Mouse (Mus musculus) lung, postnatal 0 days (tissue): ENCODE results near the gene Pomgnt2. TPM values are rescaled to one million over a fixed set of nuclear protein-coding genes. Genes with fewer than 3 reads are reported as not detected.

Experiments used
- ATAC-seq: fragments of 200-750 bp; cut with Nextera tagmentation; 2 replicates; pipeline ENCODE4 v1.8.0; 2017; ENCODE audit warnings: moderate library complexity
- DNase-seq: peaks from one replicate; pipeline ENCODE4 v3.0.0-alpha.2; 2016; ENCODE audit warnings: low spot score
- H3K27ac ChIP-seq: fragments of 300-500 bp; sonication (generic); 2 replicates; pipeline ENCODE4 v1.5.1; 2014; ENCODE audit warnings: antibody characterized with exemption, mild to moderate bottlenecking, low read length, mixed read lengths
- H3K27me3 ChIP-seq: fragments of 300-500 bp; sonication (generic); replicated peaks from 2 replicates; pipeline ENCODE4 v1.6.1; 2014; ENCODE audit warnings: low read length, mixed read lengths; ENCODE audit not compliant: insufficient read depth
- H3K36me3 ChIP-seq: fragments of 300-500 bp; sonication (generic); 2 replicates; pipeline ENCODE4 v1.6.1; 2014; ENCODE audit warnings: low read length, mixed read lengths; ENCODE audit not compliant: insufficient read depth
- H3K4me1 ChIP-seq: fragments of 300-500 bp; sonication (generic); 2 replicates; pipeline ENCODE4 v1.6.1; 2014; ENCODE audit warnings: antibody characterized with exemption, low read depth, low read length, mixed read lengths; ENCODE audit not compliant: insufficient read depth
- H3K4me2 ChIP-seq: fragments of 300-500 bp; sonication (generic); replicated peaks from 2 replicates; pipeline ENCODE4 v1.6.1; 2014; ENCODE audit warnings: low read depth, mild to moderate bottlenecking, low read length, moderate library complexity, mixed read lengths
- H3K4me3 ChIP-seq: fragments of 300-500 bp; sonication (generic); 2 replicates; pipeline ENCODE4 v1.5.1; 2014; ENCODE audit warnings: low read depth, low read length
- H3K9ac ChIP-seq: fragments of 300-500 bp; sonication (generic); replicated peaks from 2 replicates; pipeline ENCODE4 v1.6.1; 2014; ENCODE audit warnings: low read depth, mild to moderate bottlenecking
- H3K9me3 ChIP-seq: fragments of 300-500 bp; sonication (generic); 2 replicates; pipeline ENCODE4 v1.6.1; 2016; ENCODE audit warnings: low read length, mixed read lengths
- CTCF ChIP-seq: IDR thresholded peaks from 2 replicates; pipeline ENCODE4 v1.5.1; 2016; ENCODE audit warnings: antibody characterized with exemption, mild to moderate bottlenecking
- EP300 ChIP-seq: IDR thresholded peaks from 2 replicates; pipeline ENCODE4 v1.6.1; 2016; ENCODE audit warnings: antibody characterized with exemption, mild to moderate bottlenecking, control low read depth
- WGBS: fragments of 180-500 bp; shearing (Covaris S2); extraction: QIAGEN DNeasy Blood & Tissue Kit; methylation state at CpG from one replicate; pipeline ENCODE4 v1.1.7; 2014; 5-methylcytosine and 5-hydroxymethylcytosine counted together
- polyA plus RNA-seq: library from polyadenylated mRNA; unstranded; fragments of >200 nt; fragmentation: Nextera tagmentation; extraction: Ambion mirVana; gene quantifications from 2 replicates; pipeline ENCODE4 v1.2.1, GENCODE M21; 2015

Gene Pomgnt2
- polyA plus RNA-seq, 1 experiment from 2014 or later = 4.3 TPM

DNA sequence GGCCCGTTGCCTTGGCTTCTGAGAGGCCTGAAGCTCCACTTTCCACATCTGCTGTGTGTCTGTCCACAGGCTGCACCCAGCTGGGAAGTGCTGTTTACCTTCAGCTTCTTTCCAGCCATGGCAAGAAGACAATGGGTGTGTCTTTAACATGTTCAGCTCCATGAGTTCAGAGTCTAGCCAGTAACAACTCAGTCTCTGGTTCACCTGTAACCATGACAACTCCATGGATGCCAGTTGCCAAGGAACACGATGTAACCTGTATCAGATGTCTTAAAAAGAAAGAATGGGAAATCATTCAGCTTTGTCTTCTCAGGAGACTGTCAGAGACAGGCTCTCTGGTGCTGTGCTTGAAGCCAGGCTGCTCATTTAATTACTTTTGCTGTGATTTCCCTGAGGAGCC, 12.0 kb upstream of the Pomgnt2 start:
- no peak for ATAC-seq
- no peak for TF ChIP-seq EP300
- TF ChIP-seq CTCF = no peak
- H3K9me3 ChIP-seq = no peaks in the 10 kb centered on the region
- no peaks in the 10 kb centered on the region for H3K36me3 ChIP-seq
- H3K27me3 ChIP-seq = no peaks in the 10 kb centered on the region
- H3K4me2 ChIP-seq = no peak overlapping the region
- no peak overlapping the region for H3K9ac ChIP-seq
- no peak overlapping the region for H3K4me3 ChIP-seq
- 54% methylated on average over 2 of the region's 2 CpGs for WGBS
- DNase-seq = no peak
- H3K4me1 ChIP-seq = no peaks in the 10 kb centered on the region
- H3K27ac ChIP-seq = no peak overlapping the region

DNA sequence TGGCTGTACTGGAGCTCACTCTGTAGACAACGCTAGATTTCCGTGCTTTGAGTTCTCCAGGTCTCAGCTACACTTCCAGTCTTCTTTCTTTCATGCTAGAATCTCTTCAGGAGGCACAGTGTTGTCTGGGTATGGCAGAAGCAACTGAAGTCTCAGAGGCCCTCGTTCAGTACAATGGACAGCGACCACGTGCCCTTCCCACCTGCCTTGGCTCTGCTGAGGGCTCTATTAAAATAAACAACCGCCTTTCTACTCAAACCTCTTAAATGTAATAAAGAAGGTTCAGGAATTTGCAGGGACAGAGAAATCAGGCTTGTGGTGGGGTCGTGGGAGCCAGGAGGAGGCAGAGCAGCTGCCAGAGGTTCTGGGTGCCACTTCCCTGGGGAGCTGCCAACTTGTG, 9.7 kb upstream of the Pomgnt2 start:
- no peak overlapping the region for H3K27ac ChIP-seq

DNA sequence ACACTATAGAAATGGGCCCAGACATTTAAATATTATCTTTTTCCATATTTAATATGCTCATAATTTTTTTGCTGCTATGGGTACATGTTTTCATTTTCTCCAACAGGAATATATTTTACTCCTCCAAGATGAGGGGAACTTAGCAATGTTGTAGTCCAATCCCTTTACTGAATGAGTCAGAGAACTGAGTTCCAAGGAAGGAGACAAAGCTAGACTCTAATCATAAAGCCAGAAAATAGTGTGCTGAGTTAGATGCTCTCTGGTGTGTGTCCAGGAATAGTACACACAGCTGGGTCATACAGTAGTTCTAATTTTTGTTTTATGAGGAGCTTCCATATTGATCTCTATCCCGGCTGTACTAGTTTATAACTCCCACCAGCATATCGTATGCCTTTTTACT, 9.3 kb upstream of the Pomgnt2 start:
- H3K36me3 ChIP-seq = no peaks in the 10 kb centered on the region
- no peak overlapping the region for H3K4me2 ChIP-seq
- H3K4me1 ChIP-seq = no peaks in the 10 kb centered on the region
- 90% methylated on average over 2 of the region's 2 CpGs for WGBS
- H3K4me3 ChIP-seq = no peak overlapping the region
- ATAC-seq (no peak), DNase-seq (no peak)
- no peak for TF ChIP-seq EP300
- TF ChIP-seq CTCF = no peak
- H3K9ac ChIP-seq = no peak overlapping the region
- H3K9me3 ChIP-seq = no peaks in the 10 kb centered on the region
- H3K27me3 ChIP-seq = no peaks in the 10 kb centered on the region
- no peak overlapping the region for H3K27ac ChIP-seq

More for the DNA sequence above, 9.7 kb upstream of the Pomgnt2 start:
- TF ChIP-seq CTCF (no peak), EP300 (no peak)
- H3K27me3 ChIP-seq = no peaks in the 10 kb centered on the region
- 6% methylated on average over 7 of the region's 7 CpGs for WGBS
- ATAC-seq = peak; percentile 50; the same call in 1 of the 2 replicates
- H3K9me3 ChIP-seq = no peaks in the 10 kb centered on the region
- H3K4me2 ChIP-seq = no peak overlapping the region
- H3K36me3 ChIP-seq = no peaks in the 10 kb centered on the region
- peak; percentile 66 for DNase-seq
- no peak overlapping the region for H3K4me3 ChIP-seq
- H3K4me1 ChIP-seq = no peaks in the 10 kb centered on the region
- no peak overlapping the region for H3K9ac ChIP-seq

DNA sequence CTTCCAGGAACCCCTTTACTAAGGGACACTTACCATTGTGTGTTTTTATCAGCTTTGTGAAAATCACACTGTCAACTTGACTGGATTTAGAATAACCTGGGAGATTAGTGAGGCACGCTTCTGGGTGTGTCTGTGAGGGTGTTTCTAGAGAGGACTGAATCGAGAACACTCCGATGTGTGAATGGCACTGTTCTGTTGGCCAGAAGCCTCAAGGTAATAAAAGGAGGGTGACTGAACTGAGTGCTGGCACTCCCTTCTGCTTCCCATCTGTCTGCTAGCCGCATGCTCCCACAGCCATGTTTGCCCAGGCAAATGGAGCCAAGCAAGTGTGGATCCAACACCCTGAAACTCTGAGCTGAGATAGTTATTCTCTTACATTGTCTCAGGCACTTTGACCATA, 1.1 kb upstream of the Pomgnt2 start:
- Histone ChIP-seq H3K36me3 (no peaks in the 10 kb centered on the region), H3K9me3 (no peaks in the 10 kb centered on the region), H3K27me3 (no peaks in the 10 kb centered on the region), H3K27ac (no peak overlapping the region), H3K4me3 (no peak overlapping the region), H3K4me1 (no peaks in the 10 kb centered on the region), H3K4me2 (no peak overlapping the region), H3K9ac (no peak overlapping the region)
- DNase-seq (no peak), ATAC-seq (no peak)
- WGBS = 81% methylated on average over 4 of the region's 4 CpGs
- TF ChIP-seq EP300 (no peak), CTCF (no peak)

DNA sequence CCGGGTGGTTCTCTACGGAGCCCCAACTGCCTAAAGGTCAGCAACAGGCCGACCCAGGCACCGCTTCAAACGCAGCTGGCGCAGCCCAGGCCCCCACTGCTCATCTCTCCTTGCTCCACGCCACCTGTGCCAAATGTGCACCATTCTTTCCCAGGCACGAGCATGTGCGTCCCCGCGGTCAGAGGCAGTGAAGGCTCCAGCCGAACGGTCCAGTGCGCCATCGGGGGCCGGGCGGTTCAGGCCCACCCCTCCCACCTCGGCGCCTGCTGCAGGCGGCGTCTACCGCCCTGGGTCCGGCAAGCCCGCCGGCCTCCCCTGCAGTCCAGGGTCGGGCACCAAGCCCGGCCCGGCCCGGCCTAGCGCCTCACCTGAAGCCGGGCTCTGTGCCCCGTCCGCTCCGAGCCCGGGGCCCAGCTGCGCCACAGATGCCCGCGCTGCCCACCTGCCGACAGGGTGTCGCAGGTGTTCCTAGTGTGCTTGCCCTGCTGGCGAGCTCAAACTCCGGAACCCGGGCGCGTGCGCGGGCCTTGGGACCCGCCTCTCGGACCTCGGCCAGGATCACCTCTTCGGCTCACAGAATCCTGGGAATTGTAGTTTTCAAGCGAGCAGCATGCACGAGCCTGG, 1.3 kb downstream of the Pomgnt2 start:
- under 1% methylated on average over 44 of the region's 53 CpGs for WGBS
- Histone ChIP-seq H3K4me1 (no peaks in the 10 kb centered on the region), H3K27ac (no peak overlapping the region), H3K9me3 (no peaks in the 10 kb centered on the region), H3K27me3 (no peaks in the 10 kb centered on the region), H3K4me3 (peak overlapping the region; percentile 60), H3K9ac (peak overlapping the region; percentile 29), H3K36me3 (no peaks in the 10 kb centered on the region), H3K4me2 (peak overlapping the region; percentile 96)
- DNase-seq (peak; percentile 87), ATAC-seq (peak; percentile 89)
- no peak for TF ChIP-seq EP300
- TF ChIP-seq CTCF = 0 out of 2 replicates have a peak, but pooled peaks have one; percentile 22

DNA sequence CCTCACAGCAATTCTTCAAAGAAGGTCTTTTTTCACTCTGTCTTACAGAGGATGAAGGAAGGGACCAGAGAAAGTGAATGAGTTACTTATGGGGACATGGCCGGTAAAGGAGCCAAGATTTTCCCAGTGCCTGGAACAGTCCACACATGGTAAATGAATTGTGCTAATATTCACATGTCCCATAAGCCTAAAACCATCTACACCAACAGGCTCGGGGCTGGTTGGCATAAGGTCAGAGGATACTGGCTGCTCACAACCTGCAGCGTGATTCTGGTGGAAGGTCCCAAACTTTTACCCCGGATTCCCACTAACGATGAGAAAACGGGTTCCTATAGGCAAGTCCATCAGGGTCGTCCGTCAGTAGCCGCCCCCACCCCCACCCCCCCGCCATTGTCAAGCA, 1.8 kb downstream of the Pomgnt2 start:
- Histone ChIP-seq H3K9me3 (no peaks in the 10 kb centered on the region), H3K27ac (no peak overlapping the region), H3K4me2 (peak overlapping the region; percentile 96), H3K9ac (no peak overlapping the region), H3K4me1 (no peaks in the 10 kb centered on the region), H3K36me3 (no peaks in the 10 kb centered on the region), H3K27me3 (no peaks in the 10 kb centered on the region), H3K4me3 (peak overlapping the region; percentile 60)
- ATAC-seq (no peak), DNase-seq (no peak)
- 16% methylated on average over 9 of the region's 10 CpGs for WGBS
- TF ChIP-seq CTCF (no peak), EP300 (no peak)
